ENCODE assay signal across 26 mouse cellular contexts in the genomic region with DNA sequence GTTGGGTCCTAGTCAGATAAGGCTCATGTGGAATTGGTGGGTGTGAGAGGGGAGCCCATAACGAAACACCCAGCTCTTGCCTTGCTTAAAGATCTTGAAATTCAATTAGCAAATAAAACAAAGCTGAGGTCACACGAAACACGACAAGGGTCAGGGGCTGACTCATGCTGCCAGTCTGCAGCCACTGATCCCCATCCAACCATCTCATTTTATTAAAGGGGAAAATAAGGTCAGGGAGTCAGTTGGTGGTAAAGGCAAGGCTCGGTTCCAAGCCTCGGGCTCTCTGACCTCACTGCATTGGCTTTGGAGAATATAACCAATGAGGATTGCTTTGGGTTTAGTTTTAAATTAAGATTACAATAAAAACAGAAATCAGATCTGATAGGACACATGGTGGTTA.
A peak's percentile ranks its signal among the peaks of the same experiment; 100 is the strongest.
DNase-seq lines count a peak whose midpoint lies in the region; ATAC-seq lines count a peak whose summit lies in the region.
"Had no signal": no experiment of that assay in that cellular context is flagged by ENCODE, and none has a peak within 500 bp of the region (broad histone marks: within the 10 kb centered on the region; RNA-seq: fewer than 3 reads in every experiment).

No protein-coding gene starts in this region.

- H3K9ac ChIP-seq in forebrain, embryonic 12.5 days = no peak overlapping the region
- H3K9ac ChIP-seq in kidney, embryonic 15.5 days = no peak overlapping the region
- H3K9ac ChIP-seq: embryonic facial prominence, embryonic 12.5 days; heart, embryonic 12.5 days; hindbrain, embryonic 12.5 days; liver, embryonic 13.5 days; neural tube, embryonic 13.5 days had no signal

- no peaks in the 10 kb centered on the region for H3K27me3 ChIP-seq in forebrain, embryonic 10.5 days (ENCODE audit: poor library complexity, severe bottlenecking)
- H3K27me3 ChIP-seq in forebrain, embryonic 12.5 days = no peaks in the 10 kb centered on the region
- H3K27me3 ChIP-seq in kidney, embryonic 15.5 days = no peaks in the 10 kb centered on the region
- no peaks in the 10 kb centered on the region for H3K27me3 ChIP-seq in limb, embryonic 10.5 days (ENCODE audit: low read depth, poor library complexity, severe bottlenecking)
- H3K27me3 ChIP-seq: CH12.LX; embryonic facial prominence, embryonic 12.5 days; heart, embryonic 12.5 days; hindbrain, embryonic 12.5 days; liver, embryonic 13.5 days; neural tube, embryonic 13.5 days had no signal

- no peak for ATAC-seq in forebrain, embryonic 12.5 days (ENCODE audit: low FRiP score)
- ATAC-seq in kidney, embryonic 15.5 days (replicated peaks; ENCODE audit: low FRiP score) = no peak; the same call in 1 of the 2 replicates
- ATAC-seq: forebrain, embryonic 14.5 days had no signal

- H3K27ac ChIP-seq in forebrain, embryonic 10.5 days = peak overlapping the region; percentile 42
- no peak overlapping the region for H3K27ac ChIP-seq in forebrain, embryonic 12.5 days
- no peak overlapping the region for H3K27ac ChIP-seq in kidney, embryonic 15.5 days
- H3K27ac ChIP-seq in limb, embryonic 10.5 days = no peak overlapping the region
- H3K27ac ChIP-seq: embryonic facial prominence, embryonic 12.5 days; hindbrain, embryonic 12.5 days; kidney, postnatal 0 days; liver, embryonic 13.5 days; neural tube, embryonic 13.5 days had no signal

- H3K4me2 ChIP-seq in forebrain, embryonic 12.5 days = no peak overlapping the region
- H3K4me2 ChIP-seq in kidney, embryonic 15.5 days = no peak overlapping the region
- H3K4me2 ChIP-seq: embryonic facial prominence, embryonic 12.5 days; heart, embryonic 12.5 days; hindbrain, embryonic 12.5 days; liver, embryonic 13.5 days; neural tube, embryonic 13.5 days had no signal

- WGBS in forebrain, embryonic 10.5 days = 43% methylated on average over 5 of the region's 5 CpGs
- 40% methylated on average over 5 of the region's 5 CpGs for WGBS in forebrain, embryonic 12.5 days
- WGBS in kidney, embryonic 15.5 days = 25% methylated on average over 5 of the region's 5 CpGs
- 61% methylated on average over 5 of the region's 5 CpGs for WGBS in limb, embryonic 10.5 days

- H3K4me3 ChIP-seq in forebrain, embryonic 10.5 days = no peak overlapping the region
- H3K4me3 ChIP-seq in forebrain, embryonic 12.5 days (replicated peaks) = no peak overlapping the region
- H3K4me3 ChIP-seq in kidney, embryonic 15.5 days (replicated peaks) = no peak overlapping the region
- no peak overlapping the region for H3K4me3 ChIP-seq in limb, embryonic 10.5 days
- H3K4me3 ChIP-seq: embryonic facial prominence, embryonic 12.5 days; heart, embryonic 12.5 days; hindbrain, embryonic 12.5 days; liver, embryonic 13.5 days; neural tube, embryonic 13.5 days had no signal

- intact Hi-C loops in heart, postnatal 14 days (cut with DNase I) = no loop called here

- H3K36me3 ChIP-seq in forebrain, embryonic 10.5 days (replicated peaks) = 0 out of 2 replicates have a peak, but pooled peaks cover 5% of the 10 kb centered on the region
- H3K36me3 ChIP-seq in forebrain, embryonic 12.5 days (replicated peaks) = no peaks in the 10 kb centered on the region
- H3K36me3 ChIP-seq in kidney, embryonic 15.5 days = no peaks in the 10 kb centered on the region
- no peaks in the 10 kb centered on the region for H3K36me3 ChIP-seq in limb, embryonic 10.5 days
- H3K36me3 ChIP-seq: embryonic facial prominence, embryonic 12.5 days; heart, embryonic 12.5 days; hindbrain, embryonic 12.5 days; neural tube, embryonic 13.5 days had no signal

- peaks cover 72% of the 10 kb centered on the region for H3K4me1 ChIP-seq in forebrain, embryonic 10.5 days
- H3K4me1 ChIP-seq in forebrain, embryonic 12.5 days = peaks cover 42% of the 10 kb centered on the region
- H3K4me1 ChIP-seq in kidney, embryonic 15.5 days = peaks cover 25% of the 10 kb centered on the region
- peaks cover 22% of the 10 kb centered on the region for H3K4me1 ChIP-seq in limb, embryonic 10.5 days

- no peaks in the 10 kb centered on the region for H3K9me3 ChIP-seq in forebrain, embryonic 10.5 days
- no peaks in the 10 kb centered on the region for H3K9me3 ChIP-seq in forebrain, embryonic 12.5 days
- H3K9me3 ChIP-seq in kidney, embryonic 15.5 days (replicated peaks) = no peaks in the 10 kb centered on the region
- H3K9me3 ChIP-seq in limb, embryonic 10.5 days (replicated peaks) = no peaks in the 10 kb centered on the region
- H3K9me3 ChIP-seq: embryonic facial prominence, embryonic 12.5 days; G1E; heart, embryonic 12.5 days; hindbrain, embryonic 12.5 days; liver, embryonic 13.5 days; neural tube, embryonic 13.5 days had no signal

- DNase-seq in forebrain, embryonic 10.5 days (ENCODE audit: extremely low spot score, low spot score) = no peak
- DNase-seq in kidney, adult 8-10 months = peak; percentile 34 to 49
- DNase-seq in NIH3T3 (ENCODE audit: low read depth) = peak; percentile 69
- peak; percentile 43 to 44 for DNase-seq in kidney, postnatal 36 days
- no peak for DNase-seq in limb, embryonic 10.5 days (ENCODE audit: low spot score)
- DNase-seq in heart, postnatal 14 days = no peak
- DNase-seq: cerebellum, adult 18-20 months; cerebellum, postnatal 25 days; gastrocnemius, postnatal 14 days; heart, adult 18-20 months; heart, postnatal 10 days; liver, embryonic 13.5 days; lung, adult 2 months; midbrain, embryonic 14.5 days; right cerebral cortex, postnatal 4 days; thymus, postnatal 14 days had no signal

Comparison
In these comparisons a context has a peak if more than half of its experiments do, and no peak if none do; other contexts are left out.
1. DNase-seq: peak in kidney, adult 8-10 months (2 of 2), NIH3T3 (single experiment) and kidney, postnatal 36 days (2 of 2); none in forebrain, embryonic 10.5 days (single experiment), limb, embryonic 10.5 days (single experiment) and heart, postnatal 14 days (0 of 2).